Mouse (Mus musculus): Measurements from ENCODE around the gene Lingo1. TPM values are rescaled to one million over a fixed set of nuclear protein-coding genes. Genes with fewer than 3 reads are reported as not detected.

The Lingo1 gene
- polyA plus RNA-seq, 1 experiment from 2014 or later = 8.3 TPM

DNA sequence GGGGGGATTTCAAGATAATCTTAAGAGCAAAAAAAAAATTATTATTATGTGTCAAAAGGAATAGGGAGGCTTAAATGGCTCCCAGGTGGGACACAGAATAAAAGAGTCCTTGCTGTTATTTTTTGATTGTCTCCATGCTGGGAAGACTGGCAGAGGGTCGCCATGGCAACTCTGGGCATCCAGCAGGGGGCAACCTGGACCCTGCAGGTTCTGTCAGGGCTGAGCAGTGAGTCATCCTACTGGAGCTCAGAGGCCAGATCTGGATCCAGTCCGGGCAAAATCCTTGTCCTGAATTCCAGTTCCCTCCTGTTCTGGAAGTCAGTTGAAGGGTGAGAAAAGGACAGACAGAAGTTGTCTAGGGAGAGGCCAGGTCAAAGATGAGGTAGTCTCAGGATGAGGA is 144.7 kb downstream of the Lingo1 start:
- peaks cover 8% of the 10 kb centered on the region; the same call in 1 of the 2 replicates for H3K4me1 ChIP-seq (ENCODE audit: control insufficient read depth, insufficient read depth, low read length)
- H3K36me3 ChIP-seq (ENCODE audit: control insufficient read depth, insufficient read depth, low read length) = no peaks in the 10 kb centered on the region
- no peaks in the 10 kb centered on the region for H3K27me3 ChIP-seq (replicated peaks; ENCODE audit: control insufficient read depth, insufficient read depth, low read length)
- WGBS = 45% methylated on average over 2 of the region's 2 CpGs
- H3K4me2 ChIP-seq (ENCODE audit: low read depth, low read length) = no peak overlapping the region
- no peak overlapping the region for H3K4me3 ChIP-seq (ENCODE audit: low read depth, low read length)
- H3K9ac ChIP-seq (ENCODE audit: low read depth, low read length) = no peak overlapping the region
- DNase-seq (ENCODE audit: low spot score) = no peak
- no peak for ATAC-seq (ENCODE audit: low read depth)
- H3K27ac ChIP-seq (replicated peaks; ENCODE audit: low read depth, low read length) = no peak overlapping the region
- no peaks in the 10 kb centered on the region for H3K9me3 ChIP-seq (ENCODE audit: control insufficient read depth, low read length)

DNA sequence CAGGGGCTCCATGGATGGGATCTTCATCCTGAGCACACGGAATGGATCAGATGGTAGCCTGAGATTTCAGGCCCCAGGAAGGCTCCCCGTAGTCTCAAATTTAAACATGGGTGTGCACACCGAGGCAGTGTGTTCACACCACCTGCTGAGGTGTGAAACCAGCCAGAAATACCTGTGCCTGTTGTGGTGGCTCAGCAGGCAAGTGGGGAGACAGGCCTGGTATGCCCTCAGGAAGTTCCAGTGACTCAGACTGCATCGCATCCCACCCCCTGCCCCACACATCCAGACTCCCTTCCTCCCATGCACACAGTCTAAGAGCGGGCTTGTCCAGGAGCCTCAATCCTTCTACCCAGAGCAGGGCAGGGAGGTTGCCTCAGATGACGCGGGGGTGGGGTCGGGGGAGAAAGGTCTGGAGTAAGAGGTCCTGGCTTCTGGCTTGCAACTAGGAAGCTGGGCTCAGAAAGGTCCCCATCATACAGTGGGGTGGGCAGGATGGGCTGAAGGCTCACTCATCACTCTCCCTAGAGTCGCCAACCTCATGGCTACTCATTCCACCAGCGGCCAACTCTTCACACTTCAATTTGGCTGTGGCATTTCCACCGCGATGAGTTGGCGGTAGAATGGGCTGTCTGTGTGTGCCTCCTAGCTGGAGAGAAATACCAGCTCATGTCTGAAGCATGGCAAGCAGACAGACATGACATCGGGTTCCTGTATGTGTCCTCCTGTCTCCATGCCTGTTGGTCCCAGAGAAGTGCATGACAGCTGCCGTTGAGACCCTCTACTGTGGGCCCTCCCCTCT is 149.8 kb downstream of the Lingo1 start:
- ATAC-seq (ENCODE audit: low read depth) = no peak
- no peaks in the 10 kb centered on the region for H3K27me3 ChIP-seq (replicated peaks; ENCODE audit: control insufficient read depth, insufficient read depth, low read length)
- DNase-seq (ENCODE audit: low spot score) = no peak
- H3K9ac ChIP-seq (ENCODE audit: low read depth, low read length) = no peak overlapping the region
- no peak overlapping the region for H3K27ac ChIP-seq (replicated peaks; ENCODE audit: low read depth, low read length)
- no peaks in the 10 kb centered on the region for H3K36me3 ChIP-seq (ENCODE audit: control insufficient read depth, insufficient read depth, low read length)
- H3K4me2 ChIP-seq (ENCODE audit: low read depth, low read length) = no peak overlapping the region
- H3K4me1 ChIP-seq (ENCODE audit: control insufficient read depth, insufficient read depth, low read length) = no peaks in the 10 kb centered on the region; the same call in 1 of the 2 replicates
- H3K4me3 ChIP-seq (ENCODE audit: low read depth, low read length) = no peak overlapping the region
- 86% methylated on average over 15 of the region's 15 CpGs for WGBS
- no peaks in the 10 kb centered on the region for H3K9me3 ChIP-seq (ENCODE audit: control insufficient read depth, low read length)

DNA sequence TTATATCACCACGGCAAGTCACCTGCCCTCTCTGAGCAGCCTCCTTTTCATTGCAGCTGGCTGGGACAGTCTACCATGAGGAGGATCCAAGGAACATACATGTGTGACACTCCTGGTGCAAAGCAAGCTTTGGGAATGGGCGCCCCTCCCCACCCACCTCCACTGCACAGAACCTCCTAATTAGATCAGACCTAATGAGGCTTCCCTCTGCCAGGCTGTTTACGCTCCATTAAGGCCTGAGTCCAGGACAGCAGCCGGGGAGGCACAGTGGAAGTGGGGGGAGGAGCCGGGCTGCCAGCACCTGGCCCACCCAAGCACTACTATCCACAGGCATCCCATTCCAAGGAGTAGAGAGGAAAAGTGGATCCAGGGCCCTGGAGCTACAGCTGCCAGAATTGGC is 152.8 kb downstream of the Lingo1 start:
- Histone ChIP-seq H3K36me3 (ENCODE audit: control insufficient read depth, insufficient read depth, low read length) (no peaks in the 10 kb centered on the region), H3K4me2 (ENCODE audit: low read depth, low read length) (no peak overlapping the region), H3K4me1 (ENCODE audit: control insufficient read depth, insufficient read depth, low read length) (no peaks in the 10 kb centered on the region; the same call in 1 of the 2 replicates), H3K4me3 (ENCODE audit: low read depth, low read length) (no peak overlapping the region), H3K9ac (ENCODE audit: low read depth, low read length) (no peak overlapping the region), H3K27ac (replicated peaks; ENCODE audit: low read depth, low read length) (no peak overlapping the region), H3K9me3 (ENCODE audit: control insufficient read depth, low read length) (no peaks in the 10 kb centered on the region), H3K27me3 (replicated peaks; ENCODE audit: control insufficient read depth, insufficient read depth, low read length) (peaks cover 4% of the 10 kb centered on the region; the same call in 1 of the 2 replicates)
- WGBS = 51% methylated on average over 5 of the region's 5 CpGs
- DNase-seq (ENCODE audit: low spot score) (peak; percentile 39), ATAC-seq (ENCODE audit: low read depth) (peak; percentile 24; the same call in 1 of the 2 replicates)

DNA sequence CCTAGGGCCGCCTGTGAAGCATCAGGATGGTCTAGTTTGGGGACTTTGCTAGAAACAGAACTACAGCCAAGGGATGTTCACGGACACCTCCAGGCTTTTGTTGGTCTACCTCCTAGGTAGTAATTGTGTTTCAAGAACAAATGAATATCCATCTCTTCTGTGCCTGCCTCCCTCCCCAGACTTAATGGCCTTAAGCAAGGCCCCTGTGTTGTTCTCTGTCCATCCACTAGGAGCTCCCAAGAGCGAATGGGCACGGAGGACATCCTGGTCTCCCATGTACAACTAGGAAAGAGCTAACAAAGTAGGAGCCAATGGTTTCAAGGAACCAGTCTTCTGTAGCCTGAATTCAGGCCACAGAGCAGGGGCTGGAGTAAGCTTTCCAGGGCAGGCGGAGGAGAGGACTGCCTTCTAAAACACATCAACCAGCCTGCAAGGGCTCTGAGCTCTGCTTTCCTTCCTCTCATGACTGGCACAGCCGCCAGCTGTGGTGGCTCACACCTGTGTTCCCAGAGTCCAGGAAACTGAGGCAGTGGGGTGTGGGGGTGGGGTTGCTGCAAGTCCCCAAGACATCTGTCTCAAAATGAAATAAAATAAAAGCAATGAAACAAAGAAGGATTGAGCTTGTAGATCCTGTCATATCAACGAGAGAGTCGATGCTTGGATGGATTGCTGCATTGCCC is 157.9 kb downstream of the Lingo1 start:
- no peaks in the 10 kb centered on the region for H3K4me1 ChIP-seq (ENCODE audit: control insufficient read depth, insufficient read depth, low read length)
- H3K36me3 ChIP-seq (ENCODE audit: control insufficient read depth, insufficient read depth, low read length) = no peaks in the 10 kb centered on the region
- H3K27me3 ChIP-seq (replicated peaks; ENCODE audit: control insufficient read depth, insufficient read depth, low read length) = peaks cover 44% of the 10 kb centered on the region
- H3K9me3 ChIP-seq (ENCODE audit: control insufficient read depth, low read length) = no peaks in the 10 kb centered on the region
- ATAC-seq (ENCODE audit: low read depth) = no peak
- no peak overlapping the region for H3K9ac ChIP-seq (ENCODE audit: low read depth, low read length)
- no peak for DNase-seq (ENCODE audit: low spot score)
- no peak overlapping the region for H3K27ac ChIP-seq (replicated peaks; ENCODE audit: low read depth, low read length)
- H3K4me3 ChIP-seq (ENCODE audit: low read depth, low read length) = no peak overlapping the region
- 62% methylated on average over 8 of the region's 8 CpGs for WGBS
- H3K4me2 ChIP-seq (ENCODE audit: low read depth, low read length) = no peak overlapping the region

DNA sequence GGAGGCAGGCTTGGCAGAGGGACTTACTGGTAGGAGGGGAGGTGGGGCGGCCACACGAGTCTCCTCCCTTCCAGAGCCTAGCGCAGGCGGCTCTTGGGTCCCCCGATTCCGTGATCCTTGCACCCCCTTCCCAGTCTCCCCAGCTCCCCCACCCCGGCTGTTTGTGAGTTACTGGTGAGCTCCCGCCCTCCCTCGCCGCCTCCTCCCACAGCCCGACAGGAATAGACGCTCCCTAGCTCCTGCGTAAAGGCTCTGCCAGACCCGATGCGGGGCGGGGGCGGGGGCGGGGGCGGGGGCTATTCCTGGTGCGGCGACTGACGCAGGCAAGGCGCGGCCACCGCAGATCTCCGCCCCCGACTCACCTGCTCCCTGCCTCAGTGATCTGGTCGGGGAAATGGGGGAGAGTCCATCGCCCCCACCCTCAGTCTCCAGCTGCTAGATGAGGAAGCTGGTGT is 158.8 kb downstream of the Lingo1 start:
- H3K4me2 ChIP-seq (ENCODE audit: low read depth, low read length) = peak overlapping the region; percentile 44
- DNase-seq (ENCODE audit: low spot score) (no peak), ATAC-seq (ENCODE audit: low read depth) (no peak)
- H3K27me3 ChIP-seq (replicated peaks; ENCODE audit: control insufficient read depth, insufficient read depth, low read length) = peaks cover 44% of the 10 kb centered on the region
- peak overlapping the region; percentile 10; the same call in 1 of the 2 replicates for H3K9ac ChIP-seq (ENCODE audit: low read depth, low read length)
- H3K4me1 ChIP-seq (ENCODE audit: control insufficient read depth, insufficient read depth, low read length) = no peaks in the 10 kb centered on the region
- no peak overlapping the region for H3K27ac ChIP-seq (replicated peaks; ENCODE audit: low read depth, low read length)
- 3% methylated on average over 10 of the region's 29 CpGs for WGBS
- peak overlapping the region; percentile 17 for H3K4me3 ChIP-seq (ENCODE audit: low read depth, low read length)
- H3K36me3 ChIP-seq (ENCODE audit: control insufficient read depth, insufficient read depth, low read length) = no peaks in the 10 kb centered on the region
- no peaks in the 10 kb centered on the region for H3K9me3 ChIP-seq (ENCODE audit: control insufficient read depth, low read length)

DNA sequence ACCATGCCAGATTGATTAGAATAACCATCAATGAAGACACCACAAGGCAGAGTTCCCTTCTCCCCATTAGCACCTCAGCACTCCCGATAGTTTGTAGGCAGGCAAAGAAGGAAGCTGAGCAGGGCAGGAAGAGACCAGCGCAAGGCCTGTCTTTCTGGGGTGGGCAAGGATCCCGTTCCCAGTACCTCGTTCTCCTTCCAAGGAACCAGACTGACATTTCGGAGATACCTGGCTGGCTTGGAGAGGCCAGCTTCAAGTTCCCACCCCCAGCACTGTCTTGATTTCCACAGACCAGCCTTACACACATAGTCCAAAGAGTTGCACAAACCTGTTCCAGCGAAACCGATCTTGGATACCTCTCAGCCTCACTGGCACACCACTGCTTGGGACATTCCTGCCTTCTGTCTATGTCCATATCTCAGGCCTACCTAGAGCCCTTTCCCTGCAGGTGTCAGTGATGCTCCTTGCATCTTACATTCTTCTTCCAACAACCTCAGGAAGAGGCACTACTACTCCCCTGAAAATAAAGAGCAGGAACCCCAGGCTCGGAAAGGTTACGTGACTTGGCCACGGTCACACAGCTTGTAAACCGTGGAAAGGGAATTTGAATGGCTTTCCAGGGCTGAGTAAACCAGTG is 159.4 kb downstream of the Lingo1 start:
- peak overlapping the region; percentile 44 for H3K4me2 ChIP-seq (ENCODE audit: low read depth, low read length)
- peak overlapping the region; percentile 10; the same call in 1 of the 2 replicates for H3K9ac ChIP-seq (ENCODE audit: low read depth, low read length)
- no peaks in the 10 kb centered on the region for H3K36me3 ChIP-seq (ENCODE audit: control insufficient read depth, insufficient read depth, low read length)
- peaks cover 44% of the 10 kb centered on the region for H3K27me3 ChIP-seq (replicated peaks; ENCODE audit: control insufficient read depth, insufficient read depth, low read length)
- H3K9me3 ChIP-seq (ENCODE audit: control insufficient read depth, low read length) = no peaks in the 10 kb centered on the region
- H3K4me3 ChIP-seq (ENCODE audit: low read depth, low read length) = no peak overlapping the region
- no peak overlapping the region for H3K27ac ChIP-seq (replicated peaks; ENCODE audit: low read depth, low read length)
- ATAC-seq (ENCODE audit: low read depth) (no peak), DNase-seq (ENCODE audit: low spot score) (no peak)
- 53% methylated on average over 11 of the region's 11 CpGs for WGBS
- no peaks in the 10 kb centered on the region for H3K4me1 ChIP-seq (ENCODE audit: control insufficient read depth, insufficient read depth, low read length)

DNA sequence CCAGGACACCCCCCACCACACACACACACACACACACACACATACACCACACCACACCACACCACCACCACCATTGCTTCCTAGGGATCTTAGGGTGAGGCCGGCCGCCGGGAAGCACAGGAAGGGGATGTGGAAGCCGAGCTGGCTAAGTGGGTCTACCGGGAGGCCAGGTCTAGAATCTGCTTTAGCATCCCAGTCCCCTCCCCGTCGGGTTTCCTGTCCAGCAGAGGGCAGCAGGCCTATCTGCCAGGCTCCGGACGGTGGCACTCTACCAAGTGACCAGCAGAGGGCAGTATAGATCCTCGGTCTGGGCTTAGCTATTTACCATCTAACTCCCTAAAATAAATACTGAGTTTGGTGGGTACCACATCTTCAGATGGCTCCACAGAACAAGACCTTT is 160.1 kb downstream of the Lingo1 start:
- no peaks in the 10 kb centered on the region for H3K36me3 ChIP-seq (ENCODE audit: control insufficient read depth, insufficient read depth, low read length)
- DNase-seq (ENCODE audit: low spot score) (peak; percentile 93), ATAC-seq (ENCODE audit: low read depth) (peak; percentile 59)
- 0% methylated on average over 10 of the region's 10 CpGs for WGBS
- peak overlapping the region; percentile 83; the same call in 1 of the 2 replicates for H3K9ac ChIP-seq (ENCODE audit: low read depth, low read length)
- peak overlapping the region; percentile 72 for H3K4me3 ChIP-seq (ENCODE audit: low read depth, low read length)
- peaks cover 44% of the 10 kb centered on the region for H3K27me3 ChIP-seq (replicated peaks; ENCODE audit: control insufficient read depth, insufficient read depth, low read length)
- no peaks in the 10 kb centered on the region for H3K4me1 ChIP-seq (ENCODE audit: control insufficient read depth, insufficient read depth, low read length)
- H3K4me2 ChIP-seq (ENCODE audit: low read depth, low read length) = peak overlapping the region; percentile 98
- no peaks in the 10 kb centered on the region for H3K9me3 ChIP-seq (ENCODE audit: control insufficient read depth, low read length)
- H3K27ac ChIP-seq (replicated peaks; ENCODE audit: low read depth, low read length) = no peak overlapping the region

DNA sequence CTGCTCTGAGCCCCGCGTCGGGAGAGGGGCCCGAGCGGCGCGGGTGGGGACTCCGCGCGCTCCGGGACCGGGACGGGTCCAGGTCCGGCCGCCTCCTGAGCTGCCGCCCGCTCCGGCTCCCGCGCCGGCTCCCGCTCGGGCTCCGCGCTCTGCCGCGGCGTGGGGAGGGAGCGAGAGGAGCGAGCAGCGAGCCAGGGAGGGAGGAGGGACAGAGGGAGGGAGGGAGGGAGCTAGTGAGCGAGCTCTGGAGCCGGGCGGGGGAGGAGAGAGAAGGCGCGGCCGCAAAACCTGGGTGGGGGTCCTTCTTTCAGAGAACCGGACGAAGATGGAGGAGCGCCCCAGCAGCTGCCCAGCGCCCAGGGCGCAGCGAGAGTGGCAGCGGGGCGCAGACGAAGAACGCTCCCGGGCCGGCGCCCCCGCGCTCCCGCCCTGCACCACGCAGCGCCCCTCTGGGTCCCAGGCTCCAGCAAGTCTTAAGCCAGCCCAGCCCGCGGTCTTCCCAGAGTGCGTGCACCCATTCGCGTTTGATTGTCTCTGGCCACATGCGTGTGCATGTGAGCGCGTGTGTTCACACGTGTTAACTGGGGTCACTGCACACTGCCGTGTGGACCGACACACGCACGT is 160.7 kb downstream of the Lingo1 start:
- Histone ChIP-seq H3K27ac (replicated peaks; ENCODE audit: low read depth, low read length) (no peak overlapping the region; the same call in 1 of the 2 replicates), H3K27me3 (replicated peaks; ENCODE audit: control insufficient read depth, insufficient read depth, low read length) (peaks cover 44% of the 10 kb centered on the region)

More for the DNA sequence above, 160.7 kb downstream of the Lingo1 start:
- H3K36me3 ChIP-seq (ENCODE audit: control insufficient read depth, insufficient read depth, low read length) = no peaks in the 10 kb centered on the region
- ATAC-seq (ENCODE audit: low read depth) (peak; percentile 69), DNase-seq (ENCODE audit: low spot score) (peak; percentile 87)
- peak overlapping the region; percentile 98 for H3K4me2 ChIP-seq (ENCODE audit: low read depth, low read length)
- peak overlapping the region; percentile 83 for H3K9ac ChIP-seq (ENCODE audit: low read depth, low read length)
- H3K4me3 ChIP-seq (ENCODE audit: low read depth, low read length) = peak overlapping the region; percentile 72
- H3K9me3 ChIP-seq (ENCODE audit: control insufficient read depth, low read length) = no peaks in the 10 kb centered on the region
- WGBS = under 1% methylated on average over 39 of the region's 68 CpGs
- no peaks in the 10 kb centered on the region for H3K4me1 ChIP-seq (ENCODE audit: control insufficient read depth, insufficient read depth, low read length)

All from embryonic facial prominence, embryonic 14.5 days (tissue).